Mouse (Mus musculus) bone marrow, adult 2 months (tissue): ENCODE measurements around the gene Acaa1b.

Experiments
- CTCF ChIP-seq: fragments of 200-500 bp; IDR thresholded peaks from 2 replicates; pipeline ENCODE4 v1.5.1; 2011; ENCODE audit warnings: low read length, control low read depth; ENCODE audit not compliant: control insufficient read depth, insufficient read depth
- POLR2A ChIP-seq: fragments of 200-500 bp; IDR thresholded peaks from 2 replicates; pipeline ENCODE4 v1.6.1; 2011; ENCODE audit warnings: low read depth, mild to moderate bottlenecking, control low read depth, low read length, borderline replicate concordance; ENCODE audit not compliant: control insufficient read depth

GRCm38 (mm10) chr9:119156278-119157201 is at the start of gene Acaa1b:
- TF ChIP-seq CTCF (peak; percentile 44; the same call in 1 of the 2 replicates), POLR2A (no peak)
